Mouse (Mus musculus) stomach, postnatal 0 days (tissue): ENCODE measurements around the gene Pdcd6.

Experiments used
- CTCF ChIP-seq: IDR thresholded peaks from 2 replicates; pipeline ENCODE4 v1.5.1; 2016; ENCODE audit warnings: antibody characterized with exemption, low read depth, mild to moderate bottlenecking, moderate library complexity
- EP300 ChIP-seq: optimal IDR thresholded peaks from 2 replicates; pipeline ENCODE3; 2016; ENCODE audit warnings: antibody characterized with exemption

GRCm38 (mm10) chr13:74356491-74356890 is 39.1 kb upstream of the Pdcd6 start:
- TF ChIP-seq CTCF (no peak), EP300 (no peak)
